Mouse (Mus musculus): ENCODE measurements around the gene Btn2a2.

DNA sequence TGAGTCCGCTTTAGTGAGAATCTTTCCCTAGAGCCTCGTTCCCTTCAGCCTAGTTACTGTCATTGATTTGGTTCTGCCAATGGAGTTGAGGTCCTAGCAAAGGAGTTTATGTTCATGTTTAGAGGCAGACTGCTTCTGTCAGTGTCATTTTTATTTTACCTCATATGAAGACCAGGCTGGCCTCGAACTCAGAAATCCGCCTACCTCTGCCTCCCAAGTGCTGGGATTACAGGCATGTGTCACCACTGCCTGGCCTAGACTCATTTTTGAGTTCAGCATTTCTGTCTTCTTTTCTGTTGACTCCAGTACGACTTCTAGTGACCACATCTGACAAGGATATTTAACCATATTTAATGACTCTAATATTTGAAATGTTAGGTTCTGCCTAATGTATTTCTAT, 26.6 kb upstream of the Btn2a2 start:
- TF ChIP-seq GATA1 (IDR thresholded peaks at IDR 0.05; ENCODE audit: borderline replicate concordance, low read length) (no peak), FLI1 (IDR thresholded peaks at IDR 0.05; ENCODE audit: low read length) (no peak)

All from megakaryocyte, embryonic 14.5 days (primary cell).